Mouse (Mus musculus) brain, embryonic 14.5 days (tissue): ENCODE measurements around the gene Eci3.
"Not testable (repeated sequence)": the region's sequence is repeated elsewhere in the genome, so short reads cannot be mapped to it uniquely, and the experiment has no call there.

ENCODE experiments used
- CTCF ChIP-seq: fragments of 200-500 bp; IDR thresholded peaks from 2 replicates; pipeline ENCODE4 v1.5.1; 2012; ENCODE audit warnings: inconsistent platforms, mild to moderate bottlenecking, moderate library complexity, borderline replicate concordance; ENCODE audit not compliant: insufficient read depth, insufficient read length; ENCODE audit errors: extremely low read depth
- POLR2A ChIP-seq: fragments of 200-500 bp; IDR thresholded peaks from 2 replicates; pipeline ENCODE4 v1.6.1; 2012; ENCODE audit warnings: mild to moderate bottlenecking, inconsistent platforms, borderline replicate concordance; ENCODE audit not compliant: poor library complexity, insufficient read depth, insufficient read length, severe bottlenecking; ENCODE audit errors: extremely low read depth

GRCm38 (mm10) chr13:34951437-34951836 is 12.2 kb downstream of the Eci3 start:
- TF ChIP-seq POLR2A, CTCF: not testable (repeated sequence)
